Mouse (Mus musculus) lung, postnatal 25 days (tissue): Measurements from ENCODE around the gene 1810010D01Rik.

Experiments
- DNase-seq: peaks from one replicate; pipeline ENCODE4 v3.0.0; 2022; ENCODE audit warnings: low spot score

The 1810010D01Rik gene

GRCm38 (mm10) chr7:145208006-145208405 lies at the start of gene 1810010D01Rik:
1810010D01Rik (minus strand) TSS chr7:145208119.
- DNase-seq, result peak; percentile 40

DNA sequence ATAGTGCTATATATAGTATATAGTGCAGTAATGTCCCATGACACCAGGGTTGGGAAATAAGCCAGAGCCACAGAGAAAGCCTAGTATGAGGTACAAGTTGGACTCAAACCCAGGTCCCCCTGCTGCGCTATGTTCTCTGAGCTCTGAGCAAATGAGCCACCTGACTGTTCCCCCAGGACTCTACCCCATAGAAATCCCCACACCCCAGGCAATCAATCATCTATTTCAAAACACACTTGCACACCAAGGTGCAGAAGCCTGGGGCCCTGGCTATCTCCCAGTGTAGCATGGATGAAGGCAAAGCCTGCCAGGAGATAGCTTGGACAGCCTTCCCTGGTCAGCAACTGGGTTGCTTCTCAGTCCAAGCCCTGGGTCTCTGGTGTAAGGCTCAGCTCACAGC lies 48.2 kb upstream of the 1810010D01Rik start:
- DNase-seq, result no peak

DNA sequence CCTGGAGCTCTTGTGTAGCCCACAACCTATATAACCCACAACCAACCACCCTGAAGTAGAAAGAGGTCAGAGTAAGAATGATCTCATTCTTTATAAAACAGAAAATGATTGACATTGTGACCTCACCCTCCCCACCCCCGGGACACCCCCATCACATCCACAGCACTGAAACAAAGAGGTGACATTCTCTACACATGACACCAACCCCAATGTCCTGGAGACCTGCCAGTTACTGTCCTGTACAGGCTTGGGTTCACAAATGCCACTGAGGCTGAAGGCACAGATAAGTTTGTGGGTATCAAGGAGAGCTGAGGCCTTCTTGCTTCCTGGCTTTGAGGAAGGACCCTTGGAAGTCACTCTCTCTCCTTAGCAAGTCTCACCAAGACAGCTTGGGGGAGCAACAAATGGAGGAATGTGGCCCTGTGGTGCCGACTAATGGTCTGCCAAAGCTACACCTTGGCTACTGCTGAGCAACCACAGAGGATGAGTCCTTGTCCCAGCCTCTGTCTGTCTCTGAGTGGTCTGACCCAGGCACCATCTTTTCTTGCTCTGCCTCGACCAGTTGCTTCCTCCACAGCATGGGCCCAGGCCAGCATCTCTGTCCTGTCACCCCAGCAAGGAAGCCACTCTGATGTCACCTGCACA lies 46.2 kb upstream of the 1810010D01Rik start:
- no peak for DNase-seq

GRCm38 (mm10) chr7:145252715-145253476 lies 45.0 kb upstream of the 1810010D01Rik start:
- peak; percentile 72 for DNase-seq

DNA sequence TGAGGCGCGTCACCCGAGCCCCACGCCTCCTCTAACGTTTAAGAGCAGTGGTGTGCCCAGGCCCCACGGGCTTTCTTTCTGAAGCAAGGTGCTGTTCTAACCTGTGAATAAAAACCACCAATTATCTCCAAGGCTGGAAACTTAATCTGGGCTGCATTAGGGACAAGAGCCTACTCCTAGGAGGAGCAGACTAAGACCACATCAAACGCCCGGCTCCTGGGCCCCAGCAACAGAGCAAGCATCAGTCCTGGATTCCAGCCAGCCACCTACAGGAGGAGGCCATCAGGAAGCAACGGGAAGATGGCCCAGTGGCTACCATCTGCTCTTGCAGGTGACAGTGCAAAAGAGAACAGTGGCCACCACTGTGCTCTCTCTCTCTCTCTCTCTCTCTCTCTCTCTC lies 42.3 kb upstream of the 1810010D01Rik start:
- no peak for DNase-seq

DNA sequence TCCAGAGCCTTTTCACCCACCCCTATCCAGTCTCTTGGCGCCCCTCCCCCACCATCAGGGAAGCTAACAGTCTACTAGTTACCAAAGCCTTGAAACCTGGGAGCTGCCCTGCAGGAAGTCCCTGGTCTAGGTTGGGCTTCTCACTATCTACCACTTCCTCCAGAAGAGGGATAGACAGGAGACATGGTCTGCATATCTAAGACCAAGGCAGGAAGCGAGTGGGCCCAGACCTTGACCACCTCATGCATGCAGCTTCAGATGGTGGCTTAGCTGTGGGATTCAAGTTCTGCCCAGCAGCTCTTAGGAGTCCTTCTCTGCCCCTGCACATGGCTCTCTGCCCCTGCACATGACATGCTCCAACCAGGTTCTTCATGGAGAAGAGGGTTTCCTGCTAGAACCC lies 41.0 kb upstream of the 1810010D01Rik start:
- no peak for DNase-seq

GRCm38 (mm10) chr7:145242851-145243712 lies 35.2 kb upstream of the 1810010D01Rik start:
- DNase-seq, result peak; percentile 86

DNA sequence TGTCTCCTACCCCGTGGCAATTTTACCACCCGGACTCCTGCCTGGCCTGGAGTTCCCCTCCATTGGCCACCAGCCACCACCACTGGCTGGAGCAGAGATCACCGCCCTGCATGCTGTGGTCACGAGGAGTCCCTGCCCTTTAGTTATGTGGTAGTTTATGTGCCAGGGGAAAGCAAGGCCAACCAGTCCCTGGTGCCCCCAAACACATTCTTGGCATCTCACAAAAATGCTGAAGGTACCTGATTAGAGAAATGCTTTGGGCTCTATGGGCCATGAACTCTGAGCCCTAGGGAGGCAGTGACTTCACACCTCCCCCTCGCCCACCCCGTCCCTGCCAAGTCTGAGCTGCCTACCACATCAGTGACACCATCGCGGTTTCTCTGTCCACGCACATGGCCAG lies 34.1 kb upstream of the 1810010D01Rik start:
- no peak for DNase-seq

- no peak for DNase-seq
These were observed 33.0 kb upstream of the 1810010D01Rik start for GRCm38 (mm10) chr7:145240929-145241328.

DNA sequence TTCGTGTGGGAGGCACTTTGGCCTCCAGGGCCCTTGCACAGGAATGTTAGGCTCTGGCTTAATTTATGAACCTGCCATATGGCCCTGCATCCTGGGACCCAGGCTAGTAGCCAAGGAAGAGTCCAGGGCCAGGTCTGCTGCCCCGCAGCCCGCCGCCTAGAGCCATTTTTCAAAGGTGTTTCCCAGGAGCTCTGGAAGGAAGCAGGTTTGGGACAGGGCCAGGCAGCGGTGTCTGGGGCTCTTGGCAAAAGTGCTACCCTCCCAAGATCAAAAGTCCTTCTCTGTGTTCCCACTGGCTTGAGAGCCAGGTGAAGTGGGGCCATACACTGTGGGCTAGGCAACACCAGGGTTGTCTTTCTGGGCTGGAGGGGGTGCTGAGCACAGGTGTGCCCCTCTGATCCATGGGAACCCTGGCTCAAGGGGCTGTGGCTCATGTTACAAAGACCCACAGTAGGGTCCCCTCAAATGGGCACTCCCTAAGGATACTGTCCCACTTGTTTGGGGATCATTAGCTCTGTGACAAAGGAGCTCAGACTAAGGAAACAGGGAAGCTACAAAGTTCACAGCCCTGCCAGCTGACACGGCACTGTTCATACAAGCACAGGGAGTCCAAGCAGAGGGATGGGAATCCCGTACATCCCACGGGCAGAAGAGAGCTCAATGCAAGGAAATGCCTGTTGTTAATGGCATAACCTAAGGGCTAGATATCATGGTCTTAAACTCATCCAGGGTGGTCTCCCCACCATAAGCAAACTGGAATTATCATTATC lies 32.0 kb upstream of the 1810010D01Rik start:
- peak; percentile 36 for DNase-seq

GRCm38 (mm10) chr7:145239145-145239544 lies 31.2 kb upstream of the 1810010D01Rik start:
- DNase-seq, result peak; percentile 22

- no peak for DNase-seq
These were observed 27.2 kb upstream of the 1810010D01Rik start for GRCm38 (mm10) chr7:145234841-145235790.

DNA sequence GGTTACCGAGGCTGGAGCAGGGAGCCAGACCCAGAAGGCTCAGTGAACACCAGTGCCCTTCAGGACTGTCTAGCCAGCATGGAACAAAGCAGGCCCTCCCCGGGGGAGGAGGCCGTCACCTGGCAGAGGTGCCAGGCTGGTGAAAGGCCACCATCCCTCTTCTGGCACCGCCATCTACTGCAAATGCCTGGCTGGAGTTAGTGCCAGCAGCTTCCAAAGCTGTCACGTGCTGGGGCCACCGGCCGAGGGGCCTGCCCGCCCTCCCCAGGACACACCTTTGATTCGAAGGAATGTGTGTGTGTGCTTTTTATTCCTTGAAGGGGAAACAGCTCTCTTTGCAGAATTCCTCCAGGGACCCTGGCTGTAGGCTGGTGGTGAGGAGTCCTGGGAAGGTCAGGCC lies 23.7 kb upstream of the 1810010D01Rik start:
- DNase-seq, result peak; percentile 57

DNA sequence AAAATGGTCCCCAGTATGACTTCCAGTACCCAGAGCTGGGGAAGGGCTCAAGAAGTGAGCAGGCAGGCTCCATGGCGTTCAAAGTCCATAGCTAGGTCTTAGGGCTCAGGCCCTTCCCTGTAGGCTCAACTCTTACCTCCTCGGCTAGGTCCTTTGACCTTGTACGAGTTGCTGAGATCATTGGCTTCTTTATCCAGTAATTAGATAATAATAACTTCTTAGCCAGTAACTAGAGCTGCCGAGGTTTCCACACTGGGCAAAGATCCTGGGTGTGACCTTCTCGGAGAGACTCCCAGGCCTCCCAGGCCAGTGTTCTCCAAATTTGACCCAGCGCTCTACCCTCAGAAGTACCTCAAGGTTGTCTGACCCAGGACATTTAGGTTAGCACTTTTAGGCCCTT lies 18.7 kb upstream of the 1810010D01Rik start:
- no peak for DNase-seq

DNA sequence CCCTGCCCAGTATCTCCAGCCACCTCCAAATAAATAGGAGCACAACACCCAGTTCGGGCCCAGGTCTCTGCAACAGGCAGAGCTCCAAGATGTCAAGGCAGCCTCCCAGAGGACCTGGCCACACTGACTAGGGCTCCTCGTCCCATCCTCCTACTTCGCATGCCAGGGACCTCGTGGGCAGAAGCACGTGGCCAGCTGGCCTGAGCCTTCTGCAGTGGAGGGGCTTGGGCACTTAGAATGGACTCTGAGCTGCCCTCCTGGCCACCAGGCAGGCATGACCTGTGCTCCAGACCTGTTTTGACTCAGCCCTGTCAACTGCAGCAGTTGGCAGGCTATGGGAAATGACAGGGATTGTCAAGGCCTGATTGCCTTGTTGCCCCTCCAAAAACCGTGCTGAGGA lies 17.7 kb upstream of the 1810010D01Rik start:
- DNase-seq, result no peak

GRCm38 (mm10) chr7:145221841-145222689 lies 14.1 kb upstream of the 1810010D01Rik start:
- peak; percentile 83 for DNase-seq

DNA sequence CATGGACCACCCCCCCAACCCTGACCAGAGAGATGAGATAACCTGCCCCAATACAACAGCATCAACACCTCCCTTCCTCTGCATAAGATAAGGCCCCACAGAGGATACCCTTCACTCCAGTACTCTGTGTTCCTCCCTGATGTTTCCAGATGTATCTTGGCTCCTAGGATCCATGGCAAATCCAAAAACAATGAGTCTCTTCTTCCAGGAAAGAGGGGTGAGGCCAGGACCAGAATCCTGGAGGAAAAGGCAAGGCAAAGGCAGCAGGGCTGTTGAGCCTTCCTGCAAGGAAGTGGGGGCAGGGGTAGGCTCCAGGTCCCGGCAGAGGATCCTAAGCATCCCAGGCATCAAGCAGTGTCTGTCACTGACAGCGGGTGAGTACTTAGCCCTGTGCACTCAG lies 13.4 kb upstream of the 1810010D01Rik start:
- no peak for DNase-seq

DNA sequence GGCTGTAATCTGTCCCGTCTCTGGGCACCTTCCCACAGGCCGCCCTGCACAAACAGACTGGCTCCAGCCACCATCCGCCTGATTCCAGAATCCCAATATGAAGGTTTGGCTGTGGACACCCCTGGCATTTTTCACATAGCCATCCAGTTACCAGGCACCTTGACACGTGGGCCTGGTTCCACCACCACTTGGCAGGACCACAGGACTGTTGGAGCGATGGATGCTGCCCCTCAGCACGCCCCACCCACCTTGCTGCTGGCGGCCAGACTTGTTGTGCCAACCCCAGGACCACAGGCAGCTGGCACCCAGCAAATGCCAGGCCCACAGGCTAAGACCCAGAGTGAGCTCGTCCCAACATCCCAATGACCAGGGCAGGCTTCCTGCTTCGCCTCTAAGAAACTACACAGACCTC lies 11.5 kb upstream of the 1810010D01Rik start:
- no peak for DNase-seq

DNA sequence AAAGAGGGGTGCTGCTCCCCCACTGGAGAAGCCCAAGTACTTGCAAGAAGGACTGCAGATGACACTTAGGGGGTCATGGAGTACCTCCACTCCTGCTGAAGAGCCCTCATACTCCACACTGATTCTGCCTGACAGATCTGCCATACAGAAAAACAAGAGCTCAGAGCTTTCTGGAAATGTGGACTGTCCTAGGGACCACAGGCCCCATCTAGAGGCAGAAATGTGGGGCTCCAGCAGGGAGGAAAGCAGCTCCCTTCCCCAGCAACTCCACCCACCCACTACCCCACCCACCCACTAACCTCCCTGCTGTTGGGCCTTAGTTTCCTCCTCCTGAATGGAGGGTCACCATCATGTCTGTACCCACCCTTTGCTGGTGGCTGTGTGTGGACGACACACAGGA lies 8.7 kb upstream of the 1810010D01Rik start:
- DNase-seq, result no peak

DNA sequence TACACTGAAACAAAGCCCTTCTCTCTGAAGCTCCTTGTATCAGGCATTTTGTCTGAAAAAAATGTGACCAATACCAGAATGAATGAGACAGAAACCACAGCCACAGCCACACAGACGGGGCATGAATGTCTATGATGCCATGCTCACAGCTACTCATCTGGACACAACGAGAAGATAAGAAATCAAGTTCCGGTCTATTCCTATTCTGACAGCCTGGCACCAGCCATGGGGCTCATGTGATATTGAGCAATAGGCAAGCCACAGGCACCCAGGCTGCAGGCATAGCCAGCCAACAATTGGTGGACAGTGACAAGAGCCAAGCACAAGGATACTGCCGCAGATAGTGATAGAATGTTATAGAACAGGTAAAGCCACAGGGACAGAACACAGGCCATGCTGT lies 7.6 kb upstream of the 1810010D01Rik start:
- DNase-seq, result no peak
